Mouse (Mus musculus): ENCODE data around the gene Pianp. TPM values are rescaled to one million over a fixed set of nuclear protein-coding genes. Genes with fewer than 3 reads are reported as not detected.

Pianp gene
- polyA plus RNA-seq, 1 experiment from 2014 or later = 1.8 TPM

DNA sequence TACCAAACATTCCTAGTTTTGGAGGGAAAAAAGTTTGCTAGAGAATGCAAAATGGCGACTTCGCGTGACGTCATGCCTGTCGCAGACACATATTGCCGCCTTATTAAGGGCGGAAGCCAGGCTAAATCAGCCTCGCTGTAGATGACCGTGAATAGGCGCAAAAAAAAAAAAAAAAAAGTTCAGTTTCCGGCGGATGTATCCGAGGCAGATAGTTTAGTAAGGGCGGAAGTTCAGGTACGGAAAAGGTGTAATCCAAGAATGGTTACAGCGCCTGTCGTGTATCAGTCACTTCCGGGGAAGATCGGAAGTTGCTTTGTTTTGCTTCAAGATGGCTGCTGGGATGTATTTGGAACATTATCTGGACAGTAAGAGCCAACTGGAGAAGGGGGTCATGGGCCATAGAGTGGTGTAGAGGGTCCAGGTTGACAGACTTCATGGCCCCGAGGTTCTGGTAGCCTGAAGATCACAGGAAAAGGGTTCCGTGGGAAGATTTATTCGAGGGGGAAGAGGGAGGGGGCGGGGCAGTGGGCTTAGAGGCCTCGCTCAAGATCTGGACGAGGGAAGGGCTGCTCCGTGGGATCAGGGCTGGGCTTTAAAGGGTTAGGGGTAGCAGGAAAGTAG is 43.1 kb downstream of the Pianp start, which contains the start of gene Ing4:
Gene Ing4 (plus strand): TSS at position 228 of the 621 bp plus-strand sequence.
- Histone ChIP-seq H3K36me3 (ENCODE audit: control insufficient read depth, insufficient read depth) (peaks cover 38% of the 10 kb centered on the region), H3K27me3 (replicated peaks; ENCODE audit: control insufficient read depth, insufficient read depth, low read length) (no peaks in the 10 kb centered on the region), H3K4me2 (replicated peaks; ENCODE audit: low read depth) (peak within 1 kb of the TSS; percentile 66), H3K4me3 (ENCODE audit: low read depth, low read length) (peak within 1 kb of the TSS; percentile 72), H3K4me1 (replicated peaks; ENCODE audit: control insufficient read depth, insufficient read depth, low read length) (no peaks in the 10 kb centered on the region), H3K27ac (ENCODE audit: low read depth, low read length) (peak within 1 kb of the TSS; percentile 62; the same call in 1 of the 2 replicates), H3K9me3 (ENCODE audit: control insufficient read depth) (no peaks in the 10 kb centered on the region), H3K9ac (ENCODE audit: low read depth, low read length) (peak within 1 kb of the TSS; percentile 62)
- TF ChIP-seq CTCF (IDR thresholded peaks at IDR 0.05; ENCODE audit: low read depth) = no peak
- ATAC-seq = peak; percentile 96
- WGBS = under 1% methylated on average over 26 of the region's 26 CpGs

DNA sequence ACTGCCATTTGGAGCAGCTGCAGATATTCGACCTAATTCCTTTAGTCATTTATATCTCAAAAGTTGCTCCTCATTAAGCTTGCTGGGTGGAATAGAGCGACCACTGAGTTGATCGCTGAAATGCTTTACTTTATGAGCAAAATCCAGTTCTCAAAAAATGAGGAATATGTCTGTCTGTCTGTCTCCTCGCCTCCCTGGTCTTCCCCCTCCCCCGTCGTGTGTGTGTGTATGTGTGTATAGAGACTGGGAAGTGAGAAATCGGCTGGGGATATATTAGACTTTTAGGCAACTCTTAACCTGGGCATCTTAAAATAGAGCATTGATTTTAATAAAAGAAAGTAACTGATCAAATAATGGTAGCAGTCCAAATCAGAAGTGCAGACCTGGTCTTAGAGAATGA is 43.7 kb downstream of the Pianp start:
- H3K9ac ChIP-seq (ENCODE audit: low read depth, low read length) = peak overlapping the region; percentile 62
- H3K36me3 ChIP-seq (ENCODE audit: control insufficient read depth, insufficient read depth) = peaks cover 37% of the 10 kb centered on the region
- no peaks in the 10 kb centered on the region for H3K4me1 ChIP-seq (replicated peaks; ENCODE audit: control insufficient read depth, insufficient read depth, low read length)
- peak overlapping the region; percentile 62; the same call in 1 of the 2 replicates for H3K27ac ChIP-seq (ENCODE audit: low read depth, low read length)
- H3K4me2 ChIP-seq (replicated peaks; ENCODE audit: low read depth) = peak overlapping the region; percentile 66
- TF ChIP-seq CTCF (IDR thresholded peaks at IDR 0.05; ENCODE audit: low read depth) = no peak
- H3K4me3 ChIP-seq (ENCODE audit: low read depth, low read length) = peak overlapping the region; percentile 72
- no peaks in the 10 kb centered on the region for H3K27me3 ChIP-seq (replicated peaks; ENCODE audit: control insufficient read depth, insufficient read depth, low read length)
- no peak for ATAC-seq
- WGBS = 11% methylated on average over 7 of the region's 7 CpGs
- H3K9me3 ChIP-seq (ENCODE audit: control insufficient read depth) = no peaks in the 10 kb centered on the region

DNA sequence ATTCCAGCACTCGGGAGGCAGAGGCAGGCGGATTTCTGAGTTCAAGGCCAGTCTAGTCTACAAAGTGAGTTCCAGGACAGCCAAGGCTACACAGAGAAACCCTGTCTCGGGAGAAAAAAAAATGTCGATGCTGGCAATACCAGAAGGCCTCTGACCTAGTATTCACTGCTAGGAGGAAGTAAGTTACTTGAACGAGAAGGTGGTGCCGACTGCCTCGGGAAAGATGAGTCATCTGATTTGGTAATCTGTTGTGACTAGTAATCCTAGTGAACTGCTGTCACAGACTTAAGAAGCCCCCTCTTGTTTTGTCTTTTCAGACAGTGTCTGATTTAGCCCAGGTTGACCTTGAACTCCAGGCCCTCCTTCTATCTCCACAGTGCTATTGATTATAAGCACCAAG is 44.6 kb downstream of the Pianp start:
- Histone ChIP-seq H3K4me2 (replicated peaks; ENCODE audit: low read depth) (peak overlapping the region; percentile 66), H3K4me1 (replicated peaks; ENCODE audit: control insufficient read depth, insufficient read depth, low read length) (no peaks in the 10 kb centered on the region), H3K27me3 (replicated peaks; ENCODE audit: control insufficient read depth, insufficient read depth, low read length) (no peaks in the 10 kb centered on the region), H3K36me3 (ENCODE audit: control insufficient read depth, insufficient read depth) (peaks cover 35% of the 10 kb centered on the region), H3K9me3 (ENCODE audit: control insufficient read depth) (no peaks in the 10 kb centered on the region), H3K9ac (ENCODE audit: low read depth, low read length) (no peak overlapping the region), H3K4me3 (ENCODE audit: low read depth, low read length) (no peak overlapping the region; the same call in 1 of the 2 replicates), H3K27ac (ENCODE audit: low read depth, low read length) (peak overlapping the region; percentile 62)
- 47% methylated on average over 7 of the region's 7 CpGs for WGBS
- TF ChIP-seq CTCF (IDR thresholded peaks at IDR 0.05; ENCODE audit: low read depth) = no peak
- peak; percentile 43 for ATAC-seq

DNA sequence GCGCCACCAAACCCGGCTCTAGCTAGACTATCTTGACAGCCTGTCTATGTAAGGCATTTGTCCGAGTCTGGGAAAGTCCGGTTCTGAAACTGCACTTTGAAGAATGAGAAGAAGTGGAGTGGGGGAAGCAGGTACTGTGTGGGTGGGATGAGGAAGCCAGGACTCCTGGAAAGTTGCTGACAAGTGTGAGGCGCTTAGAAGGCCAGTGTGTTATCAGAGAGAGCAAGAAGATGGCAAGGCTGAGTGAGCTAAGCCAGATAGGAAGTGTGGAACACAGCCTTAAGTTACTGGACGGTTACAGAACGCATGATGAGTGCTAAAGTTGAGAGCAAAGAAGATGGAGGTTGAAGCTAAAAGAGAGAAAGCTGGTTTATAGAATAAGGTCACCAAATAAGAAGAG is 45.6 kb downstream of the Pianp start:
- H3K4me1 ChIP-seq (replicated peaks; ENCODE audit: control insufficient read depth, insufficient read depth, low read length) = no peaks in the 10 kb centered on the region
- no peak for ATAC-seq
- TF ChIP-seq CTCF (IDR thresholded peaks at IDR 0.05; ENCODE audit: low read depth) = no peak
- WGBS = 92% methylated on average over 7 of the region's 7 CpGs
- H3K4me2 ChIP-seq (replicated peaks; ENCODE audit: low read depth) = no peak overlapping the region
- H3K27ac ChIP-seq (ENCODE audit: low read depth, low read length) = no peak overlapping the region
- no peaks in the 10 kb centered on the region for H3K27me3 ChIP-seq (replicated peaks; ENCODE audit: control insufficient read depth, insufficient read depth, low read length)
- no peaks in the 10 kb centered on the region for H3K9me3 ChIP-seq (ENCODE audit: control insufficient read depth)
- H3K9ac ChIP-seq (ENCODE audit: low read depth, low read length) = no peak overlapping the region
- no peak overlapping the region for H3K4me3 ChIP-seq (ENCODE audit: low read depth, low read length)
- peaks cover 34% of the 10 kb centered on the region for H3K36me3 ChIP-seq (ENCODE audit: control insufficient read depth, insufficient read depth)

DNA sequence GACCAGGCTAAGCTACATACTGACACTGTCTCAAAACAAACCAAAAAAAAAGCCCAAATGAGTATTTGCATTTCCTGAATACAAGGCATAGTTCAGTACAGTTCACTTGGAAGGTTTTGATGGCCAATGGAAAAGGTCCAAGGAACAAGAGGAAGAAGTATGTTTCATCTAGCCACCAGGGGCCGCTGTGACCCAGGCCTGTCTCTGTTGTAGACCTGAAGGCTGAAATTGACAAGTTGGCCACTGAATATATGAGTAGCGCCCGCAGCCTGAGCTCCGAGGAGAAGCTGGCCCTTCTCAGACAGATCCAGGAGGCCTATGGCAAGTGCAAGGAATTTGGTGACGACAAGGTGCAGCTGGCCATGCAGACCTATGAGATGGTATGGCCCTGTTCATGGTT is 50.2 kb downstream of the Pianp start:
- H3K4me1 ChIP-seq (replicated peaks; ENCODE audit: control insufficient read depth, insufficient read depth, low read length) = no peaks in the 10 kb centered on the region
- H3K9me3 ChIP-seq (ENCODE audit: control insufficient read depth) = no peaks in the 10 kb centered on the region
- no peak overlapping the region for H3K9ac ChIP-seq (ENCODE audit: low read depth, low read length)
- peaks cover 72% of the 10 kb centered on the region for H3K36me3 ChIP-seq (ENCODE audit: control insufficient read depth, insufficient read depth)
- ATAC-seq = peak; percentile 36; the same call in 1 of the 2 replicates
- no peaks in the 10 kb centered on the region for H3K27me3 ChIP-seq (replicated peaks; ENCODE audit: control insufficient read depth, insufficient read depth, low read length)
- peak; percentile 97 for TF ChIP-seq CTCF (IDR thresholded peaks at IDR 0.05; ENCODE audit: low read depth)
- H3K4me2 ChIP-seq (replicated peaks; ENCODE audit: low read depth) = no peak overlapping the region
- WGBS = 35% methylated on average over 5 of the region's 5 CpGs
- no peak overlapping the region for H3K4me3 ChIP-seq (ENCODE audit: low read depth, low read length)
- H3K27ac ChIP-seq (ENCODE audit: low read depth, low read length) = no peak overlapping the region

DNA sequence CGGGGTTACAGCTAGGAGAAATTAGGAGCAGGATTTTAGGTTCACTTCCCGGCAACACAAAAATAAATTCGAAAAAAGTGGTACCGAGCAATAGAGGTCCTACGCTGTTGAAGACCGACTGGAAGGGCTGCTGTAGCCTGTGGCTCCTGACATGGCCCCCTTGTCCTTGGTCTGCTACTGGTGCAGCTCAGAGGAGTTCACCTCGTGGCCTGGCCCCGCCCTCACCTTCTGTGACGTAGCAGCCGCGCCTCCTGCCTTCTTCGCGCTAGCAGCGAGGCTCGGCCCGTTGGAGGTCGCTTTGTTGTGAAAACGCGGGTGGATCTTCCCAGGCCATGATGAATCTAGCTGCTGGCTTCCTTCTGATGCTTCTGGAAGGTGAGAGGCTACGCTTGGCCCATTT is 53.2 kb downstream of the Pianp start, which contains the start of gene Acrbp:
Gene Acrbp (plus strand): TSS at position 12 of the 400 bp plus-strand sequence.
- ATAC-seq = no peak
- WGBS = 32% methylated on average over 20 of the region's 20 CpGs
- TF ChIP-seq CTCF (IDR thresholded peaks at IDR 0.05; ENCODE audit: low read depth) = no peak

More for the DNA sequence above, 53.2 kb downstream of the Pianp start, which contains the start of gene Acrbp:
- no peak within 1 kb of the TSS for H3K4me3 ChIP-seq (ENCODE audit: low read depth, low read length)
- no peak within 1 kb of the TSS for H3K4me2 ChIP-seq (replicated peaks; ENCODE audit: low read depth)
- H3K9ac ChIP-seq (ENCODE audit: low read depth, low read length) = no peak within 1 kb of the TSS
- no peak within 1 kb of the TSS for H3K27ac ChIP-seq (ENCODE audit: low read depth, low read length)
- H3K36me3 ChIP-seq (ENCODE audit: control insufficient read depth, insufficient read depth) = peaks cover 83% of the 10 kb centered on the region
- no peaks in the 10 kb centered on the region for H3K27me3 ChIP-seq (replicated peaks; ENCODE audit: control insufficient read depth, insufficient read depth, low read length)
- no peaks in the 10 kb centered on the region for H3K4me1 ChIP-seq (replicated peaks; ENCODE audit: control insufficient read depth, insufficient read depth, low read length)
- H3K9me3 ChIP-seq (ENCODE audit: control insufficient read depth) = no peaks in the 10 kb centered on the region
